Mouse (Mus musculus) MEL (cell line): ENCODE results near the gene Uso1. TPM values are rescaled to one million over a fixed set of nuclear protein-coding genes. Genes with fewer than 3 reads are reported as not detected.

Experiments used
- DNase-seq: peaks from one replicate; pipeline ENCODE4 v3.0.0; 2011; ENCODE audit warnings: low read depth, low spot score
- H3K27ac ChIP-seq: 2 replicates; pipeline ENCODE4 v1.5.1; 2012; ENCODE audit warnings: low read depth, mild to moderate bottlenecking, control low read depth, low read length, moderate library complexity; ENCODE audit not compliant: control insufficient read depth
- H3K27me3 ChIP-seq, 2 experiments: fragments of 150-350 bp in 1 of 2; sonication (generic) in 1 of 2; 2 replicates each; pipeline ENCODE4 v1.6.1; 2012; ENCODE audit warnings: low read length in 2 of 2, mild to moderate bottlenecking in 2 of 2, improper control_type of control experiment in 1 of 2, moderate library complexity in 1 of 2; ENCODE audit not compliant: insufficient read depth in 2 of 2, control insufficient read depth in 1 of 2
- H3K36me3 ChIP-seq, 2 experiments: 2 replicates each; pipeline ENCODE4 v1.6.1; 2012 to 2014; ENCODE audit warnings: low read length in 2 of 2, improper control_type of control experiment in 1 of 2, inconsistent platforms in 1 of 2, mild to moderate bottlenecking in 1 of 2; ENCODE audit not compliant: insufficient read depth in 2 of 2, control insufficient read depth in 1 of 2
- H3K4me1 ChIP-seq, 2 experiments: fragments of 150-350 bp in 1 of 2; sonication (generic) in 1 of 2; 2 replicates each; pipeline ENCODE4 v1.6.1; 2012; ENCODE audit warnings: low read length in 2 of 2, improper control_type of control experiment in 1 of 2, mild to moderate bottlenecking in 1 of 2; ENCODE audit not compliant: insufficient read depth in 2 of 2, control insufficient read depth in 1 of 2
- H3K4me3 ChIP-seq, 2 experiments: fragments of 150-350 bp in 1 of 2; sonication (generic) in 1 of 2; 2 replicates each; pipeline ENCODE4 v1.5.1; 2012; ENCODE audit warnings: low read depth in 2 of 2, low read length in 2 of 2, mild to moderate bottlenecking in 2 of 2, moderate library complexity in 2 of 2, control low read depth in 1 of 2, improper control_type of control experiment in 1 of 2; ENCODE audit not compliant: control insufficient read depth in 1 of 2, insufficient read depth in 1 of 2
- H3K79me2 ChIP-seq: 2 replicates; pipeline ENCODE4 v1.6.1; 2012; ENCODE audit warnings: mild to moderate bottlenecking, low read length, moderate library complexity; ENCODE audit not compliant: control insufficient read depth, poor library complexity, insufficient read depth
- H3K9ac ChIP-seq: 2 replicates; pipeline ENCODE4 v1.6.1; 2012; ENCODE audit warnings: low read depth, mild to moderate bottlenecking, control low read depth, low read length, moderate library complexity; ENCODE audit not compliant: control insufficient read depth, poor library complexity, severe bottlenecking
- H3K9me3 ChIP-seq: fragments of 150-350 bp; sonication (generic); replicated peaks from 2 replicates; pipeline ENCODE4 v1.6.1; 2012; ENCODE audit warnings: mild to moderate bottlenecking, low read length, improper control_type of control experiment, moderate library complexity; ENCODE audit not compliant: insufficient read depth
- CHD2 ChIP-seq: IDR thresholded peaks from 2 replicates; pipeline ENCODE4 v1.6.1; 2011; ENCODE audit warnings: low read length, improper control_type of control experiment
- E2F4 ChIP-seq: IDR thresholded peaks from 2 replicates; pipeline ENCODE4 v1.6.1; 2011; ENCODE audit warnings: low read depth, low read length, improper control_type of control experiment, borderline replicate concordance
- ETS1 ChIP-seq: IDR thresholded peaks from 2 replicates; pipeline ENCODE4 v1.6.1; 2012; ENCODE audit warnings: low read depth, mild to moderate bottlenecking, inconsistent platforms, low read length, improper control_type of control experiment, moderate library complexity
- GABPA ChIP-seq: IDR thresholded peaks from 2 replicates; pipeline ENCODE4 v1.6.1; 2012; ENCODE audit warnings: low read depth, mild to moderate bottlenecking, inconsistent platforms, low read length, improper control_type of control experiment, moderate library complexity
- GATA1 ChIP-seq: IDR thresholded peaks from 2 replicates; pipeline ENCODE4 v1.6.1; 2011; ENCODE audit warnings: low read depth, low read length, improper control_type of control experiment
- JUND ChIP-seq: IDR thresholded peaks from 2 replicates; pipeline ENCODE4 v1.6.1; 2011; ENCODE audit warnings: low read depth, mild to moderate bottlenecking, improper control_type of control experiment, low read length
- MAFK ChIP-seq: IDR thresholded peaks from 2 replicates; pipeline ENCODE4 v1.6.1; 2011; ENCODE audit warnings: low read depth, mild to moderate bottlenecking, low read length, improper control_type of control experiment, borderline replicate concordance
- MAZ ChIP-seq: IDR thresholded peaks from 2 replicates; pipeline ENCODE4 v1.6.1; 2012; ENCODE audit warnings: low read depth, mild to moderate bottlenecking, inconsistent platforms, low read length, improper control_type of control experiment
- MEF2A ChIP-seq: IDR thresholded peaks from 2 replicates; pipeline ENCODE4 v1.6.1; 2014; ENCODE audit warnings: low read depth, mild to moderate bottlenecking, inconsistent platforms, low read length, improper control_type of control experiment; ENCODE audit not compliant: poor library complexity, insufficient replicate concordance, severe bottlenecking; ENCODE audit errors: extremely low read depth
- MXI1 ChIP-seq: IDR thresholded peaks from 2 replicates; pipeline ENCODE4 v1.6.1; 2011; ENCODE audit warnings: mild to moderate bottlenecking, low read depth, low read length, improper control_type of control experiment
- MYC ChIP-seq: IDR thresholded peaks from 2 replicates; pipeline ENCODE4 v1.6.1; 2011; ENCODE audit warnings: low read depth, mild to moderate bottlenecking, low read length, improper control_type of control experiment, moderate library complexity
- POLR2A ChIP-seq, 2 experiments: IDR thresholded peaks; 2 replicates each; pipeline ENCODE4 v1.6.1; 2011 to 2012; ENCODE audit warnings: low read length in 2 of 2, mild to moderate bottlenecking in 2 of 2, control low read depth in 1 of 2, improper control_type of control experiment in 1 of 2, low read depth in 1 of 2, moderate library complexity in 1 of 2; ENCODE audit not compliant: control insufficient read depth in 1 of 2, insufficient read depth in 1 of 2, poor library complexity in 1 of 2
- RCOR1 ChIP-seq: IDR thresholded peaks from 2 replicates; pipeline ENCODE4 v1.6.1; 2012; ENCODE audit warnings: low read depth, mild to moderate bottlenecking, inconsistent platforms, low read length, improper control_type of control experiment
- SIN3A ChIP-seq: IDR thresholded peaks from 2 replicates; pipeline ENCODE4 v1.6.1; 2012; ENCODE audit warnings: low read length, improper control_type of control experiment, inconsistent platforms
- TAL1 ChIP-seq: IDR thresholded peaks from 2 replicates; pipeline ENCODE4 v1.6.1; 2012; ENCODE audit warnings: mild to moderate bottlenecking, inconsistent platforms, low read length, moderate library complexity, mixed read lengths
- TBP ChIP-seq: IDR thresholded peaks from 2 replicates; pipeline ENCODE4 v1.8.0; 2011; ENCODE audit warnings: low read depth, low read length, improper control_type of control experiment
- USF1 ChIP-seq: IDR thresholded peaks from 2 replicates; pipeline ENCODE4 v1.6.1; 2014; ENCODE audit warnings: low read depth, mild to moderate bottlenecking, inconsistent platforms, low read length, improper control_type of control experiment, moderate library complexity
- USF2 ChIP-seq, 2 experiments: IDR thresholded peaks; 2 replicates each; pipeline ENCODE4 v1.6.1; 2011 to 2012; ENCODE audit warnings: improper control_type of control experiment in 2 of 2, low read length in 2 of 2, borderline replicate concordance in 1 of 2, inconsistent platforms in 1 of 2, low read depth in 1 of 2, mild to moderate bottlenecking in 1 of 2; ENCODE audit not compliant: insufficient read depth in 1 of 2
- ZC3H11A ChIP-seq: IDR thresholded peaks from 2 replicates; pipeline ENCODE4 v1.6.1; 2012; ENCODE audit warnings: low read depth, mild to moderate bottlenecking, inconsistent platforms, low read length, improper control_type of control experiment
- polyA plus RNA-seq, 2 experiments: library from polyadenylated mRNA; stranded (reverse) in 1 of 2; unstranded in 1 of 2; fragments of >175 nt in 1 of 2; fragments of >200 nt in 1 of 2; gene quantifications; 2 replicates each; pipeline versions ENCODE4 v1.2.1 to v1.2.4; 2012; ENCODE audit warnings: low replicate concordance in 2 of 2, low read depth in 1 of 2; ENCODE audit not compliant: insufficient read length in 2 of 2, insufficient read depth in 1 of 2, missing spikeins in 1 of 2
- total RNA-seq: library from RNA; depleted of rRNA; stranded (reverse); fragments of 300-350 nt; gene quantifications from 2 replicates; pipeline ENCODE4 v1.2.3, GENCODE M21; 2012

Uso1 gene
- total and polyA plus RNA-seq, 3 experiments: 22.1 to 69.1 (median 62.0) TPM

- H3K27ac ChIP-seq: no peak overlapping the region
- no peak for TF ChIP-seq USF2 (IDR thresholded peaks at IDR 0.05; ENCODE audit: borderline replicate concordance in 1 of 2, insufficient read depth in 1 of 2, low read depth in 1 of 2, low read length in 2 of 2)
- H3K27me3 ChIP-seq: no peaks in the 10 kb centered on the region
- H3K9me3 ChIP-seq: no peaks in the 10 kb centered on the region
- H3K79me2 ChIP-seq: peaks cover 24% of the 10 kb centered on the region
- H3K4me3 ChIP-seq: peak overlapping the region; percentile 87 to 89
- H3K9ac ChIP-seq: peak overlapping the region; percentile 77
- DNase-seq: peak; percentile 63
- H3K4me1 ChIP-seq: peaks cover 9 to 15% of the 10 kb centered on the region in 2 experiments; a peak in 3 of 4 replicates
- peaks cover 2 to 11% of the 10 kb centered on the region in 2 experiments for H3K36me3 ChIP-seq
Measured at GRCm38 (mm10) chr5:92136536-92137238, 1.1 kb upstream of the Uso1 start.

GRCm38 (mm10) chr5:92138093-92138621 is 419 bp downstream of the Uso1 start:
- no peak for TF ChIP-seq MAFK
- peak; percentile 54 for TF ChIP-seq ETS1
- TF ChIP-seq MAZ: peak; percentile 10; the same call in 1 of the 2 replicates
- no peak; the same call in 1 of the 2 replicates for TF ChIP-seq MXI1
- no peak for TF ChIP-seq ZC3H11A
- 0 out of 2 replicates have a peak, but pooled peaks have one; percentile 63 for TF ChIP-seq SIN3A
- Histone ChIP-seq H3K4me1 (peaks cover 9 to 15% of the 10 kb centered on the region in 2 experiments; a peak in 3 of 4 replicates), H3K36me3 (peaks cover 2 to 11% of the 10 kb centered on the region in 2 experiments), H3K27me3 (no peaks in the 10 kb centered on the region), H3K9me3 (no peaks in the 10 kb centered on the region), H3K79me2 (peaks cover 36% of the 10 kb centered on the region), H3K4me3 (peak overlapping the region; percentile 78 to 99), H3K9ac (peak overlapping the region; percentile 87), H3K27ac (no peak overlapping the region; the same call in 1 of the 2 replicates)
- peak; percentile 65 for DNase-seq

GRCm38 (mm10) chr5:92139191-92139590 is 1.5 kb downstream of the Uso1 start:
- TF ChIP-seq GABPA: no peak
- no peak for TF ChIP-seq CHD2
- TF ChIP-seq TBP: no peak
- TF ChIP-seq USF1: no peak
- no peak for TF ChIP-seq GATA1
- TF ChIP-seq POLR2A (IDR thresholded peaks at IDR 0.05; ENCODE audit: control insufficient read depth in 1 of 2, insufficient read depth in 1 of 2, low read depth in 1 of 2, low read length in 2 of 2, poor library complexity in 1 of 2): no peak
- TF ChIP-seq E2F4: no peak
- no peak for TF ChIP-seq MEF2A
- TF ChIP-seq RCOR1: no peak
- TF ChIP-seq ZC3H11A: no peak
- no peak for TF ChIP-seq MYC
- no peak for TF ChIP-seq TAL1
- no peak for TF ChIP-seq MAFK
- no peak for TF ChIP-seq USF2 (IDR thresholded peaks at IDR 0.05; ENCODE audit: borderline replicate concordance in 1 of 2, insufficient read depth in 1 of 2, low read depth in 1 of 2, low read length in 2 of 2)
- no peak for TF ChIP-seq JUND
- no peak for DNase-seq
- Histone ChIP-seq H3K9me3 (no peaks in the 10 kb centered on the region), H3K79me2 (peaks cover 45% of the 10 kb centered on the region), H3K4me1 (peaks cover 9 to 15% of the 10 kb centered on the region in 2 experiments; a peak in 3 of 4 replicates), H3K4me3 (peak overlapping the region; percentile 5 to 99; a peak in 3 of 4 replicates), H3K27ac (no peak overlapping the region), H3K36me3 (peaks cover 2 to 18% of the 10 kb centered on the region in 2 experiments), H3K9ac (peak overlapping the region; percentile 87), H3K27me3 (no peaks in the 10 kb centered on the region)
